Mouse (Mus musculus): ENCODE measurements around the gene Hoxa2. TPM values are rescaled to one million over a fixed set of nuclear protein-coding genes. Genes with fewer than 3 reads are reported as not detected.
A peak's percentile ranks its signal among the peaks of the same experiment; 100 is the strongest.

Gene Hoxa2
- total and polyA plus RNA-seq, 3 experiments: 0.11 to 0.84 (median 0.21) TPM

DNA sequence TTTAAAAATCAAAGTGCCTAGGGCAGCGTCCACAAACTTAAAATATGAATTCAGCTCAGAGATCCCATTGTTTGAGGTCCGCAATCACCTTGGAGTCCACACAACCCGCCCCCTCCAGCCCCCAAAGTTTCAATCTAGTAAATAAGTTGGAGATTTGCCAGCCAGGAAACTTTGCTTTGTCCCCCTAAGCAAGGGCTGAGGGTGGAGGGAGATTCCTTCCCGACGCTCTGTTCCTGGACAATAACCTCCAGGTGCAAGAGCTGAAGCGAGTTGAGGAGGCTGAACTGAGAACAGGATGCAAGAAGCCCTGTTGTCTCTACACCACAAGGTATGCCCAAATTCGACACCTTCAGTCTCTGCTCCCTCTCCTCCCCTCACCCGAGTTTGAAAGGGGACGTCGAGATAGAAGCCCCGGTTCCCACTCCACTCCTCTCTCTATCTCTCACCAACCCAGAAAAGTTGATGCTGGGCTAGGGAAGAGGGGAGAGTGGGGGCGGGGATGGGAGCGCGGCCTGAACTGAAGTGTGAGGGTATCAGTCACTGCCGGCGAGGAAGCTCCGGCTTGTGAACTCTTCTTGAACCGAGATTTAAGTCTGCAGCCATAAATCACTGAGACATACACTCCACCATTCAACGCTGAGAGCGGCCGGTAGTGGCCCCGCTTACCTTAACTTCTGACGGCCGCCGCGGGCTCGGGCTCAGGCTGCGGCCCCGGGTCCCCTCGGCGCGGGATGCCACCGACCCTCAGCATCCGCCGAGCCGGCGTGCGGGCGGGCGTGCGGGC is 10.5 kb upstream of the Hoxa2 start:
- Histone ChIP-seq H3K27me3 (ENCODE audit: control insufficient read depth, insufficient read depth, low read length) (peaks cover 13% of the 10 kb centered on the region), H3K9ac (ENCODE audit: low read depth, low read length) (peak overlapping the region; percentile 59; the same call in 1 of the 2 replicates), H3K4me3 (peak overlapping the region; percentile 34), H3K4me1 (ENCODE audit: control insufficient read depth, insufficient read depth, low read length) (no peaks in the 10 kb centered on the region), H3K36me3 (ENCODE audit: control insufficient read depth, insufficient read depth, low read length) (no peaks in the 10 kb centered on the region), H3K79me2 (replicated peaks; ENCODE audit: control insufficient read depth, insufficient read depth, low read length) (no peaks in the 10 kb centered on the region), H3K27ac (peak overlapping the region; percentile 45)
- 5% methylated on average over 41 of the region's 41 CpGs for WGBS
- TF ChIP-seq EP300 (IDR thresholded peaks at IDR 0.05; ENCODE audit: insufficient read depth, low read depth, low read length) (no peak), CTCF (IDR thresholded peaks at IDR 0.05) (no peak), POLR2A (IDR thresholded peaks at IDR 0.05; ENCODE audit: insufficient read depth, low read depth, low read length) (no peak)
- intact Hi-C loops (cut with DNase I): no loop called here
- no peak for DNase-seq

DNA sequence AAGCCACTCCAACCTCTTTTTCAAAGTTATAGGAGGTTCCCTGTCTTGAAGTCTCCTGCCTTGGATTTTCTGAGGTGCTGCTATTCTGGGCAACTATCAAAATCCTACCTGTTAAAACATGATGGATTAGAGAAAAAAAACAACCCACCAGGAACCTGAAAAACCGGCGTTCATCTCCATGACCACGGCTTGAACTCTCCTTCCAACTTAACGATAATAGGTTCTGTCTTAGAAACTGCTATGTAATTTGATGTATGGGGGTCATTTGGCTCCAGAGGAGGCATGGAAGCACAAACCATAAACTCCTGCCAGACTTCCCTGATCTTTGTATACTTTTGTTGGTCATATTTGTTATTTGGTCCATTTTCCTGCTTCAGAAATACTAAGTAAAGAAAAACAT is 9.0 kb upstream of the Hoxa2 start:
- TF ChIP-seq POLR2A (IDR thresholded peaks at IDR 0.05; ENCODE audit: insufficient read depth, low read depth, low read length) (no peak), EP300 (IDR thresholded peaks at IDR 0.05; ENCODE audit: insufficient read depth, low read depth, low read length) (no peak), CTCF (IDR thresholded peaks at IDR 0.05) (no peak)
- no peaks in the 10 kb centered on the region for H3K4me1 ChIP-seq (ENCODE audit: control insufficient read depth, insufficient read depth, low read length)
- no peaks in the 10 kb centered on the region for H3K79me2 ChIP-seq (replicated peaks; ENCODE audit: control insufficient read depth, insufficient read depth, low read length)
- no peaks in the 10 kb centered on the region for H3K36me3 ChIP-seq (ENCODE audit: control insufficient read depth, insufficient read depth, low read length)
- H3K27ac ChIP-seq: no peak overlapping the region
- intact Hi-C loops (cut with DNase I): no loop called here
- H3K9ac ChIP-seq (ENCODE audit: low read depth, low read length): no peak overlapping the region
- H3K27me3 ChIP-seq (ENCODE audit: control insufficient read depth, insufficient read depth, low read length): peaks cover 19% of the 10 kb centered on the region
- H3K4me3 ChIP-seq: no peak overlapping the region
- DNase-seq: no peak
- WGBS: 15% methylated on average over 4 of the region's 4 CpGs

DNA sequence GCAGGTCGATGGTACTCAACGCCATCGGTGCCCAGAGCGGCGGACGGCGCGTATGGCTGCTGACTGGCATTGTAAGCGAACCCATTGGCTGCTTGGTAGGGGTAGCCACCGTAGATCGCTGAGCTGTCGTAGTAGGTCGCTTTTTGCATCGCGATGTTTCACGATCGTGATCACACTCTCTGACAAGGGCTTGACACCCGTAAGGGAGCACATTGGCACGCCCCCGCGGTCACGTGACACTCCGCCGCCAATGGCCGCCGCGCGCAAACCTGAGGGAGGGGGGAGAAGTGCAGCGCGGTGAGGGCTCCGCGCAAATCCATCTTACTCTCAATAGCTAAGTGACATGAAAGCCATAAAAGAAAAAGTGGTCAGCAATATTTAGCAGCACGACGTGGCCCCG is 7.9 kb upstream of the Hoxa2 start:
- 0 out of 2 replicates have a peak overlapping the region, but pooled peaks have one; percentile 15 for H3K9ac ChIP-seq (ENCODE audit: low read depth, low read length)
- H3K4me3 ChIP-seq: peak overlapping the region; percentile 24
- H3K36me3 ChIP-seq (ENCODE audit: control insufficient read depth, insufficient read depth, low read length): no peaks in the 10 kb centered on the region
- no peak overlapping the region for H3K27ac ChIP-seq
- H3K79me2 ChIP-seq (replicated peaks; ENCODE audit: control insufficient read depth, insufficient read depth, low read length): no peaks in the 10 kb centered on the region
- peak; percentile 72 to 74 for DNase-seq
- WGBS: 6% methylated on average over 34 of the region's 35 CpGs
- H3K4me1 ChIP-seq (ENCODE audit: control insufficient read depth, insufficient read depth, low read length): no peaks in the 10 kb centered on the region
- intact Hi-C loops (cut with DNase I): no loop called here
- TF ChIP-seq CTCF (IDR thresholded peaks at IDR 0.05): no peak
- TF ChIP-seq EP300 (IDR thresholded peaks at IDR 0.05; ENCODE audit: insufficient read depth, low read depth, low read length): no peak
- no peak for TF ChIP-seq POLR2A (IDR thresholded peaks at IDR 0.05; ENCODE audit: insufficient read depth, low read depth, low read length)
- H3K27me3 ChIP-seq (ENCODE audit: control insufficient read depth, insufficient read depth, low read length): peaks cover 20% of the 10 kb centered on the region

DNA sequence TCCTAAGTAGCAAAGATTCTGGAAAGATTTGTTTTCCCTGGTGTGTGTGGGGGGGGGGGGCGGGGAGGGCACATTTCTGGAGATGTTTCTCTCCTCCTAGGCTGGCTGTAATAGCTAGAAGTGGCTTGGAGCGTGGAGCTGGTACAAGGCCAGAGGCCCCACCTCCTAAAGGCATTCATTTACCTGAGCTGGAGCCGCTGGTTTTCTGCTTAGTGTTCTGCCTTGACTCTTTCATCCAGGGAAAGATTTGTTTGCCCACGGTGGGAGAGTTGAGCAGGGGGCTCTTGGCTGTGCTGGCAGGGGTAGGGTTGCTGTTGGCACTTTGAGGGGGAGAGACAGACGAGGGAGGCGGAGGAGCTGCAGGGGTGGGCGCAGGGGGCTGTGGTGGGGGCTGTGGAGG is 7.3 kb upstream of the Hoxa2 start:
- Histone ChIP-seq H3K27me3 (ENCODE audit: control insufficient read depth, insufficient read depth, low read length) (peaks cover 20% of the 10 kb centered on the region), H3K9ac (ENCODE audit: low read depth, low read length) (no peak overlapping the region), H3K36me3 (ENCODE audit: control insufficient read depth, insufficient read depth, low read length) (no peaks in the 10 kb centered on the region), H3K4me3 (no peak overlapping the region), H3K4me1 (ENCODE audit: control insufficient read depth, insufficient read depth, low read length) (no peaks in the 10 kb centered on the region), H3K79me2 (replicated peaks; ENCODE audit: control insufficient read depth, insufficient read depth, low read length) (no peaks in the 10 kb centered on the region), H3K27ac (no peak overlapping the region)
- intact Hi-C loops (cut with DNase I): no loop called here
- TF ChIP-seq POLR2A (IDR thresholded peaks at IDR 0.05; ENCODE audit: insufficient read depth, low read depth, low read length) (no peak), EP300 (IDR thresholded peaks at IDR 0.05; ENCODE audit: insufficient read depth, low read depth, low read length) (no peak), CTCF (IDR thresholded peaks at IDR 0.05) (no peak)
- WGBS: 18% methylated on average over 7 of the region's 7 CpGs
- no peak for DNase-seq

DNA sequence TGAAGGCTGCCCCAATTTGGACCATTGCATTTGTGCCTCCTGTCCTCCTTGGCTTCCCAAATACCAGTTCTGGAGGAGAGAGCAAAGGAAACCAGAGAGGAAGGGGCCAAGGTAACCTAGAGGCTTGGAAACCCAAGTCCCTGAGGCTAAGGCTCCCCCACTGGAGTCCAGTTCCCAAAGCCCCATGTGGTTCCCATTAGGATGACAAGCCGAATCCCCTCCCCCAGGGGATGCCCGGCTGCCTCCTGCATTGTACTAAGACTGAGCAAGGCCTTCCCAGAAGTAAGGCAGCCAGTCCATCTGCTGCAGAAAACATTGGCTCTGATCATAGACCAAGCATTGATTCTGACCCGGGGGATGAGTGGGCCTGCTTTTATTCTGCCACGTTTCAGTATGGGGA is 6.7 kb upstream of the Hoxa2 start:
- peaks cover 19% of the 10 kb centered on the region for H3K27me3 ChIP-seq (ENCODE audit: control insufficient read depth, insufficient read depth, low read length)

DNA sequence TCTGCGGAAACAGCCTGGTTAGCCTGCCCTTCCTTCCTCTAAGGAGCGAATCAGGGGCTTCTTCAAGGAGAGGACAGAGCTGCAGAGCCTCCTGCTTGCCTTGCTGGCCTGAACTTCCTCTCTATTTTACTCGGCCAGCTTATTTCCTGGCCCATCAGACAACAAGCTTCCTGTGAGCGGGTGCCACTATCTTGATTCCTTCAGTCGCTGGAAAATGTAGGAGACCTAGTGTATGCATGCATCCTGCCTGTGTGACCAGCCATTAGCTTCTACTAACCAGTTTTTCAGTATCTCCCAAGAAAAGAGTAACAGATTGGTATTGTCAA is 6.2 kb upstream of the Hoxa2 start:
- DNase-seq: no peak
- no peaks in the 10 kb centered on the region for H3K36me3 ChIP-seq (ENCODE audit: control insufficient read depth, insufficient read depth, low read length)
- H3K27me3 ChIP-seq (ENCODE audit: control insufficient read depth, insufficient read depth, low read length): peaks cover 19% of the 10 kb centered on the region
- H3K4me1 ChIP-seq (ENCODE audit: control insufficient read depth, insufficient read depth, low read length): no peaks in the 10 kb centered on the region
- 12% methylated on average over 5 of the region's 5 CpGs for WGBS
- intact Hi-C loops (cut with DNase I): no loop called here
- H3K27ac ChIP-seq: peak overlapping the region; percentile 4; the same call in 1 of the 2 replicates
- TF ChIP-seq CTCF (IDR thresholded peaks at IDR 0.05) (no peak), POLR2A (IDR thresholded peaks at IDR 0.05; ENCODE audit: insufficient read depth, low read depth, low read length) (no peak), EP300 (IDR thresholded peaks at IDR 0.05; ENCODE audit: insufficient read depth, low read depth, low read length) (no peak)
- H3K79me2 ChIP-seq (replicated peaks; ENCODE audit: control insufficient read depth, insufficient read depth, low read length): no peaks in the 10 kb centered on the region
- no peak overlapping the region for H3K4me3 ChIP-seq
- no peak overlapping the region for H3K9ac ChIP-seq (ENCODE audit: low read depth, low read length)

More for the DNA sequence above, 6.7 kb upstream of the Hoxa2 start:
- intact Hi-C loops (cut with DNase I): no loop called here
- Histone ChIP-seq H3K4me3 (no peak overlapping the region), H3K36me3 (ENCODE audit: control insufficient read depth, insufficient read depth, low read length) (no peaks in the 10 kb centered on the region), H3K9ac (ENCODE audit: low read depth, low read length) (no peak overlapping the region), H3K4me1 (ENCODE audit: control insufficient read depth, insufficient read depth, low read length) (no peaks in the 10 kb centered on the region), H3K27ac (no peak overlapping the region; the same call in 1 of the 2 replicates), H3K79me2 (replicated peaks; ENCODE audit: control insufficient read depth, insufficient read depth, low read length) (no peaks in the 10 kb centered on the region)
- no peak for DNase-seq
- TF ChIP-seq CTCF (IDR thresholded peaks at IDR 0.05) (no peak), EP300 (IDR thresholded peaks at IDR 0.05; ENCODE audit: insufficient read depth, low read depth, low read length) (no peak)
- WGBS: 24% methylated on average over 4 of the region's 4 CpGs

All from heart, adult 2 months (tissue).